Mouse (Mus musculus): ENCODE results near the gene Ctu2. TPM values are rescaled to one million over a fixed set of nuclear protein-coding genes. Genes with fewer than 3 reads are reported as not detected.

The Ctu2 gene
- polyA plus RNA-seq, 1 experiment from 2014 or later: 44.8 TPM

DNA sequence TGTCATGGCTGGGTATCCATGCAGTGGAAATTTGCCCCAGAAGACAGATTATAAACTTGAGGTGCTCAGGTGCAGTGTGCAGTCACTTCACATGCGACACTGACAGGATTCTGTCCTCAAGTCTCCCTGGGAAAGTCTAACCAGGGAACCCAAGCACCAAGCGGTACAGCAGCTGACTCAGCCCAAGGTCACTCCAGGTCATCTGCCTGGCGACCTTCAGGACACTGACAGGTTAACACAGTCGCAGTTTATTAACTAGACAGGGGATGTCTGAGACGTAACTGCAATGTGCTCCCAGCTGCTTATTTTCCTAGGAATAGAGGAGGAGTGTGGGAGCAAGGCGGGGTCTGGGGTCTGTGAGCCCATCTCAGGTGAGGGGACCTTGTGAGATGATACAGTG is 6.5 kb upstream of the Ctu2 start:
- no peak overlapping the region for H3K27ac ChIP-seq
- H3K4me3 ChIP-seq (replicated peaks): no peak overlapping the region
- no peak for ATAC-seq (ENCODE audit: insufficient read depth, low FRiP score, low read depth)
- 76% methylated on average over 6 of the region's 6 CpGs for WGBS
- H3K4me1 ChIP-seq: 0 out of 2 replicates have a peak, but pooled peaks cover 6% of the 10 kb centered on the region
- H3K9ac ChIP-seq: no peak overlapping the region
- peaks cover 12% of the 10 kb centered on the region for H3K36me3 ChIP-seq
- no peaks in the 10 kb centered on the region for H3K27me3 ChIP-seq (replicated peaks)
- no peak overlapping the region for H3K4me2 ChIP-seq
- H3K9me3 ChIP-seq: no peaks in the 10 kb centered on the region

DNA sequence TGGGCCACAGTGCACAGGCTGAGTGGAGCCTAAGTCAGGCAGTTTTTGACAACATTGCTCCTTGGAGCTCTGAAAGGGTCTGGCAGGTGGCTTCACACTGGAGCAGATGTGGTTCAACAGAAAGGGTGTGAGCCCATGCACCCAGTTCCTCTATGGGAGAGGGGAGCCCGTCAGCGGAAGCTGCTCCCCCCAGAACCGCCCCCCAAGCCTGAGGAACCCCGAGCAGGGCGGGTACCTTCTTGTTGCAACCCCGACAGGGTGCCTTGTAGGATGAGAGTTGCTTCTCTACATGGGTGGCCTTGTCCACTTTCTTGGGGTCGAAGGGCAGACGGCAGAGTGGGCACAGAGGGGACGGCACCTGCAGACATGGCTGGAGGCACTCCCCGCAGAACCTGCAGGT is 6.0 kb upstream of the Ctu2 start:
- H3K27ac ChIP-seq: no peak overlapping the region
- H3K9me3 ChIP-seq: no peaks in the 10 kb centered on the region
- H3K4me1 ChIP-seq: peaks cover 12% of the 10 kb centered on the region
- H3K36me3 ChIP-seq: peaks cover 12% of the 10 kb centered on the region
- 84% methylated on average over 10 of the region's 10 CpGs for WGBS
- no peak overlapping the region for H3K4me3 ChIP-seq (replicated peaks)
- H3K27me3 ChIP-seq (replicated peaks): no peaks in the 10 kb centered on the region
- no peak for ATAC-seq (ENCODE audit: insufficient read depth, low FRiP score, low read depth)
- no peak overlapping the region for H3K4me2 ChIP-seq
- H3K9ac ChIP-seq: no peak overlapping the region

DNA sequence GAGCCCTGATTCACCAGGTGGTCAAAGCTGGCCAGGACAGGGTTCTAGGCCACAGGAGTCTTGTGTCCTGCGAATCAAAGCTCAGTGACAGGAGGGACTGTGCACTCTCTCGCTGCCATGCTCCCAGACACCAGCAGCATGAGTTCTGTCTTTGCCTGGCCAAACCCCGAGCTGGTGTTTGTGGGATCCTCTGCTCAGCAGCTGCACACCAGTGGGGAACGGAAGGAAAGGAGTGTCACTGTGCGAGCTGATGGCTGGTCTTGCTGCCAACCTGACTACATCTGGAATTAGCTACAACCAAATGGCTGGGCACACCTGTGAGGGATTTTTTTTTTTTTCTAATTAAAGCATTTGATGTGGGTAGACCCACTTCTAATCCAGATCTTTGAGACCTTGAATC is 5.3 kb upstream of the Ctu2 start:
- no peak for ATAC-seq (ENCODE audit: insufficient read depth, low FRiP score, low read depth)
- H3K4me2 ChIP-seq: no peak overlapping the region
- H3K4me3 ChIP-seq (replicated peaks): no peak overlapping the region
- no peaks in the 10 kb centered on the region for H3K9me3 ChIP-seq
- H3K9ac ChIP-seq: no peak overlapping the region
- 81% methylated on average over 5 of the region's 5 CpGs for WGBS
- H3K27me3 ChIP-seq (replicated peaks): no peaks in the 10 kb centered on the region
- H3K4me1 ChIP-seq: peaks cover 15% of the 10 kb centered on the region
- H3K36me3 ChIP-seq: peaks cover 12% of the 10 kb centered on the region
- no peak overlapping the region for H3K27ac ChIP-seq

DNA sequence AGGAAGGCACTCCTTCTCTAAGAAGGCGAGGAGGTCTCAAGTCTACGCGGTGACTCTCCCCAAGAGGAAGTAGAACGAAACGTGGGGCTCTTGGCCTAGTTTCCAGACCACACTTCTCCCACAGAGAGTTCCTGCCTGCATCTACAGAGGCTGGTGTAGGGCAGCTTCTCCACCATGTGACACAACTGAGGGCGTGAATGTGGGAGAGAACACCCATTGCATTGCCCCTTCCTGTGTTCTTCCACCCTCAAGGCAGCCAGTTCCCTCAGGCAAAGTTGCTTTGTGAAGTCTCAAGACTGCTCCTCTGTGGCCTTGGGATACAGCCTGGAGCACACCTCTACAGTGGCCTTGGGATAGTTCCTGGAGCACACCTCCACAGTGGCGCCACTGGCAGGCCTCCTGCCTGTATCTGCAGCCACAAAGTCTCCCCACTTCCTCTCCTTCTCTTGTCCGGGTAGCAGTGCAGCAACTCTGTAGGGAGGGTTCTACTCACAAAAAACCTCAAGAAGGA is 2.0 kb upstream of the Ctu2 start:
- H3K9me3 ChIP-seq: no peaks in the 10 kb centered on the region
- 80% methylated on average over 8 of the region's 8 CpGs for WGBS
- no peak overlapping the region for H3K9ac ChIP-seq
- no peak for ATAC-seq (ENCODE audit: insufficient read depth, low FRiP score, low read depth)
- no peak overlapping the region for H3K4me2 ChIP-seq
- H3K27ac ChIP-seq: peak overlapping the region; percentile 66
- no peaks in the 10 kb centered on the region for H3K27me3 ChIP-seq (replicated peaks)
- H3K4me1 ChIP-seq: peaks cover 27% of the 10 kb centered on the region
- peaks cover 13% of the 10 kb centered on the region for H3K36me3 ChIP-seq
- no peak overlapping the region for H3K4me3 ChIP-seq (replicated peaks)

DNA sequence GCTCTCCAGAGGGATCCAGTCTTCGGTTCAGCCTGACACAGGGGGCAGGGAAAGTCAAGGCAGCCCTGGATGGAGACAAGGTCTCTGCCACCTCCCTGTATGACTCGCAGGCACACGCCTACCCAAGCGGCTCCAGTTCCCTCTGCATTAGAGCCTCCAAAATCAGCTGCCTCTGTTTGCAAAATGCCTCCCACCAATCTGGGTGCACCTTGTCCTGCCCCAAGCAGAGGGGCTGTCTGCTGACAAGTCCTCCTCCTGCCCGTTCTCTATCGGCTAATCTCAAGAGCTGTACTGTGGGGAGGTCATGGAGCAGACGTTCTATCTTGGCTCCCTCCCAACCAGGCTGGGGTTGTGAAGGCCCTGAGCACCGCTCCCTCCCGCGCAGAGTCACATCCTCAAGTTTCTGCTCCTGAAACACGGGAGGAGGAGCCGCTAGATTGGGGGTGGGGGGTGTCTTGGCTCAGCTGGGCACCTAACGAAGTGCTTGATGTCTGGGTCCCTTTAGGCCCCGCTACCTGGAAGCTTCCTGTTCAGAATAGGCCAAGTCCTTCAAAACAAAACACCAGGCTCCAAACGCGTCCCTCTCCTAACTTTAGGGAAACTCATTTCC is 887 bp upstream of the Ctu2 start:
- Histone ChIP-seq H3K27me3 (replicated peaks) (no peaks in the 10 kb centered on the region), H3K4me1 (peaks cover 27% of the 10 kb centered on the region), H3K27ac (peak overlapping the region; percentile 72; the same call in 1 of the 2 replicates), H3K4me3 (replicated peaks) (peak overlapping the region; percentile 100), H3K36me3 (peaks cover 18% of the 10 kb centered on the region), H3K9ac (peak overlapping the region; percentile 92), H3K9me3 (no peaks in the 10 kb centered on the region), H3K4me2 (peak overlapping the region; percentile 89)
- no peak for ATAC-seq (ENCODE audit: insufficient read depth, low FRiP score, low read depth)
- WGBS: 6% methylated on average over 16 of the region's 16 CpGs

- H3K4me3 ChIP-seq (replicated peaks): no peak overlapping the region
- no peak overlapping the region for H3K9ac ChIP-seq
- no peaks in the 10 kb centered on the region for H3K27me3 ChIP-seq (replicated peaks)
- H3K4me1 ChIP-seq: 0 out of 2 replicates have a peak, but pooled peaks cover 1% of the 10 kb centered on the region
- H3K9me3 ChIP-seq: no peaks in the 10 kb centered on the region
- no peak; the same call in 1 of the 2 replicates for ATAC-seq (ENCODE audit: insufficient read depth, low FRiP score, low read depth)
- WGBS: 94% methylated on average over 8 of the region's 8 CpGs
- H3K27ac ChIP-seq: no peak overlapping the region
- H3K4me2 ChIP-seq: no peak overlapping the region
- H3K36me3 ChIP-seq: peaks cover 80% of the 10 kb centered on the region
Measured at GRCm38 (mm10) chr8:122482448-122482847, 6.5 kb downstream of the Ctu2 start.

GRCm38 (mm10) chr8:122483877-122484276 is 7.9 kb downstream of the Ctu2 start:
- Histone ChIP-seq H3K4me1 (no peaks in the 10 kb centered on the region), H3K4me2 (no peak overlapping the region), H3K27ac (no peak overlapping the region), H3K4me3 (replicated peaks) (no peak overlapping the region), H3K9me3 (no peaks in the 10 kb centered on the region), H3K36me3 (peaks cover 84% of the 10 kb centered on the region), H3K27me3 (replicated peaks) (no peaks in the 10 kb centered on the region), H3K9ac (no peak overlapping the region)
- ATAC-seq (ENCODE audit: insufficient read depth, low FRiP score, low read depth): no peak
- WGBS: 96% methylated on average over 7 of the region's 7 CpGs

- Histone ChIP-seq H3K9me3 (no peaks in the 10 kb centered on the region), H3K27me3 (replicated peaks) (no peaks in the 10 kb centered on the region), H3K4me2 (no peak overlapping the region), H3K9ac (no peak overlapping the region), H3K36me3 (peaks cover 78% of the 10 kb centered on the region), H3K4me1 (no peaks in the 10 kb centered on the region), H3K27ac (no peak overlapping the region), H3K4me3 (replicated peaks) (no peak overlapping the region)
- WGBS: 87% methylated on average over 12 of the region's 12 CpGs
- ATAC-seq (ENCODE audit: insufficient read depth, low FRiP score, low read depth): no peak
Measured at GRCm38 (mm10) chr8:122484831-122485230, 8.9 kb downstream of the Ctu2 start.

- no peak overlapping the region for H3K27ac ChIP-seq
- 96% methylated on average over 9 of the region's 9 CpGs for WGBS
- H3K9me3 ChIP-seq: no peaks in the 10 kb centered on the region
- H3K4me1 ChIP-seq: no peaks in the 10 kb centered on the region
- H3K27me3 ChIP-seq (replicated peaks): no peaks in the 10 kb centered on the region
- no peak overlapping the region for H3K4me2 ChIP-seq
- peaks cover 70% of the 10 kb centered on the region for H3K36me3 ChIP-seq
- no peak for ATAC-seq (ENCODE audit: insufficient read depth, low FRiP score, low read depth)
- no peak overlapping the region for H3K9ac ChIP-seq
- no peak overlapping the region for H3K4me3 ChIP-seq (replicated peaks)
Measured at GRCm38 (mm10) chr8:122488387-122488786, 12.4 kb downstream of the Ctu2 start.

GRCm38 (mm10) chr8:122497016-122497734 is 21.2 kb downstream of the Ctu2 start:
- H3K4me2 ChIP-seq: no peak overlapping the region
- H3K27ac ChIP-seq: peak overlapping the region; percentile 23; the same call in 1 of the 2 replicates
- H3K4me3 ChIP-seq (replicated peaks): no peak overlapping the region
- no peaks in the 10 kb centered on the region for H3K27me3 ChIP-seq (replicated peaks)
- peaks cover 51% of the 10 kb centered on the region for H3K36me3 ChIP-seq
- H3K4me1 ChIP-seq: no peaks in the 10 kb centered on the region
- H3K9me3 ChIP-seq: no peaks in the 10 kb centered on the region
- no peak overlapping the region for H3K9ac ChIP-seq
- 86% methylated on average over 12 of the region's 12 CpGs for WGBS
- ATAC-seq (ENCODE audit: insufficient read depth, low FRiP score, low read depth): no peak

- no peak overlapping the region for H3K9ac ChIP-seq
- ATAC-seq (ENCODE audit: insufficient read depth, low FRiP score, low read depth): no peak
- H3K4me3 ChIP-seq (replicated peaks): no peak overlapping the region
- H3K27me3 ChIP-seq (replicated peaks): no peaks in the 10 kb centered on the region
- WGBS: 66% methylated on average over 17 of the region's 17 CpGs
- H3K9me3 ChIP-seq: no peaks in the 10 kb centered on the region
- peaks cover 48% of the 10 kb centered on the region for H3K36me3 ChIP-seq
- H3K27ac ChIP-seq: peak overlapping the region; percentile 23; the same call in 1 of the 2 replicates
- H3K4me1 ChIP-seq: no peaks in the 10 kb centered on the region
- no peak overlapping the region for H3K4me2 ChIP-seq
Measured at GRCm38 (mm10) chr8:122497912-122498311, 22.0 kb downstream of the Ctu2 start.

- no peaks in the 10 kb centered on the region for H3K4me1 ChIP-seq
- H3K4me2 ChIP-seq: no peak overlapping the region
- peaks cover 27% of the 10 kb centered on the region for H3K36me3 ChIP-seq
- no peaks in the 10 kb centered on the region for H3K27me3 ChIP-seq (replicated peaks)
- 37% methylated on average over 10 of the region's 10 CpGs for WGBS
- no peaks in the 10 kb centered on the region for H3K9me3 ChIP-seq
- no peak overlapping the region for H3K27ac ChIP-seq
- H3K9ac ChIP-seq: no peak overlapping the region
- ATAC-seq (ENCODE audit: insufficient read depth, low FRiP score, low read depth): peak; percentile 45
- no peak overlapping the region for H3K4me3 ChIP-seq (replicated peaks)
Measured at GRCm38 (mm10) chr8:122500856-122501255, 24.9 kb downstream of the Ctu2 start.

Measured in stomach, embryonic 15.5 days (tissue).